Mouse (Mus musculus) naive thymus-derived CD4-positive, alpha-beta T cell, adult 2 months (primary cell): ENCODE data around the gene P4hb.
"Not testable (repeated sequence)": the region's sequence is repeated elsewhere in the genome, so short reads cannot be mapped to it uniquely, and the experiment has no call there.

Source experiments
- DNase-seq: peaks from one replicate; pipeline ENCODE4 v3.0.0-alpha.2; 2011; ENCODE audit warnings: low read depth

The P4hb gene

DNA sequence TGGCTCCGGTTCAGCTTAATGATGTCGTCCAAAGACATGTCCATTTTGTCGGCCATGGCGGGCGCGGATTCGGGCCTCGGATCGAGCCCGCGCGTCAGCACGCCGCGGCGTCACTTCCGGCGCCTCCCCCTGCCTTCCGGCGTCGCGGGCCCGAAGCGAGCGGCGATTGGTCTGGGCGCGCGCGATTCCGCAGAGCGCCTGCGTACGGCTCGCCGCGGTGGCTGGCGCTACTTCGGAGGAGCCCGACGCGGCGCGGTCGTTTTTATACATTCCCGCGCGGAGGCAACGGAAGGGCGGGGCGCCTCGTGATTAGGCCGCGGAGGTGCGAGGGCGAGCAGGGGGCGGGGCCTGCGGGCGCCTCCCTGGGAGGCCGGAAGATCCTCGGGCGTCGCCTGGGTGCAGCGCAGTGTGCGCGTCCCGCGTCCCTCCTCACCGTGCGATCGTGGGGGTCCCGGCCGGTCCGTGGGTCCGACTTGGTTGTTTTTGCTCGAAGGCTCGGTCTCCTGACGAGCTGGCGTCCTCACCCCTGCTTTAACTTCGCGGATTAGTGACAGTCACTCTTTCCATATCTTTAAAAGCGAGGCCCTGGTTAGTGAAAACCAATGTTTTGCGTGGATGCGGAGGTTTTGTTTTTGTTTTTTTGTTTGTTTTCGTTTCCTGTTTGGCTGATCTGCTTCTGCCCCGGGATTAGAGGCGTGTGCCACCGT is 25.4 kb upstream of the P4hb start, which contains the start of the genes Alyref and Anapc11:
Gene Alyref, minus strand, starts transcription at position 83 of the 707 bp plus-strand sequence.
Gene Anapc11, plus strand, starts transcription at position 139 of the 707 bp plus-strand sequence.
- peak; percentile 98 for DNase-seq

DNA sequence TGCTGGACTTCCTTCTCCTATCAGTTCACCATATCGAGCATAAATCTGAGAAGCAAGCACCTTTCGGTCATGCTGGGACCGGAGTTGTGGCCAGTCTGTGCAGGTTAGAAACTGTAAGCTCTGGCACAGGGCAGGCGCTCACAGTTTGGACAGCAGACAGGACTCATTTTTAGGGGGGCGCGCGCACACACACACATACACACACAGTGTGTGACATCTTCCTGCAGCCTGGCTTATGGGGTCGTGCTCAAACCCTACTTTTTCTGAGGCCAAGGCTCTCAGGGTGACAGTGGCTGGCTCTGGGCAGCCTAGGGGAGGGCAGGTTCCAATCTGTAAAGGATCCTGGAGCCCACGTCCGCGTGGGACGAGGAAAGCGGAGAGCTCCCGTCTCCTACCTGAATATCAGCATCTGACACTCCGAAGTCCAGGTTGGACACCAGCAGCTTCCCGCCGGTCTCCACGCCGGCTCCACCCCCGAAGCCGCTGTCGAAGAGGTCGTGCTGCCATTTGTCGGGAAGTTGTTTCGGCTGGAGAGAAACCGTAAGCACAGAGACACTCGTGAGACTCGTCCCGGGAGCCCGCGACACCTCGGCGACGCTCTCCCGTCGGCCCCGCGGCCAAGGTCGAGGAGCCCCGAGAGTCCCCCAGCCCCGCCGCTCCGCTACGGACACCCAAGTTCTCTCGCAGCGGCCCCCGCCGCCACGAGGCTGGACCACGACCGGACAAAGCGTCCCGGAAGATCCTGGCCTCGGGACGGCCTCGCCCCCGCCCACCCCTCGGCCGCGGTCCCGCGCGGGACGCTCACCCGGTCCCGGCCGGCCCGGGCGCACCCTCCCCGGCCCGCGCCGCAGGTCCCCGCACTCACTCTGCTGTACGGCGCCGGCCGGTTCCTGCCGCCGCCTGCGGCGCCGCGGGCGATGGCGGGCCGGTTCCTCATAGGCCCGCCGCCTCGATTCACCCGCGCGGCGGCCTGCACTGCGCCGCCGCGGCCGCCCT is 24.5 kb upstream of the P4hb start:
- peak; percentile 49 for DNase-seq

DNA sequence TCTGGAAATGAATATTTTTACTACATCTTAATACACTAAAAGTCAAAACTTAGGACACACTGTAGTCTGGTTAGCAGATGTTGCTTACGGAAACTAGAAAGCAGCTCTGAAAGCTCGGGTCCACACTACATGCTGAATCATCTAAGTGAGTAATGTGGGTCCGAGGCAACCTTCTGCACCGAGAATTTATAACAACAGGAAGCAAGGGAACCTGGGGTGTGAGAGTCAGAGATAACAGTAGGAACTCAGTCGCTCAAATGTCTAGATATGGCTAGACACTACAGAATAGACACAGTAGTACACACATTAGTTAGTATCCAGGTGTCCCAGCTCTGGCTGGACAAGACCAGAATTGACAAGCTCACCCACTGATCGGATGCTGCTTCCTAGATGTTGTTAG is 15.5 kb upstream of the P4hb start:
- no peak for DNase-seq

DNA sequence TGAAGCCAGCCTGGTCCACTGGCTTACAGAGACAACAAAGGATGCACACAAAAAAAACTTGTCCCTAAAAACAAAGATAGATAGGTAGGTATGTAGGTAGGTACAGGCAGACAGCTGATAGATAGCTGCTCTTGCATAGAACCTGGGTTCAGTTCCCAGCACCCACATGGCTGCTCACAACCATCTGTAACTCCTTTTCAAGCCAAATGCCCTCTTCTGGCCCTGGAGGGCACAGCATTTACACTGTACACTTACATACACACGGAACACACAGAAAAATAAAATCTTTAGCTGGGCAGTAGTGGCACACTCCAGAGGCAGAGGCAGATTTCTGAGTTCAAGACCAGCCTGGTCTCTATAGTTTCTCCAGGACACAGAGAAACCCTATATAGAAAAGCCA is 10.9 kb upstream of the P4hb start:
- no peak for DNase-seq

DNA sequence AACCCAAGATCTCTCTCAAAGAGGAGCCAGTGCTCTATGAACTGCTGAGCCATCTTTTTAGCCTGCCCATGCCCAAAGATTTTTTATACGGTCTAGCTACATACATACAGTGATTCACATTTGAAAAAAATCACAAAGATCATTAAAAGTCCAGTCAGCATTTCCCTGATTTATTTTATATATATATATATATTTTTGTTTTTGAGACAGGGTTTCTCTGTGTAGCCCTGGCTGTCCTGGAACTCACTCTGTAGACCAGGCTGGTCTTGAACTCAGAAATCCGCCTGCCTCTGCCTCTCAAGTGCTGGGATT is 9.9 kb upstream of the P4hb start:
- DNase-seq, result not testable (repeated sequence)

DNA sequence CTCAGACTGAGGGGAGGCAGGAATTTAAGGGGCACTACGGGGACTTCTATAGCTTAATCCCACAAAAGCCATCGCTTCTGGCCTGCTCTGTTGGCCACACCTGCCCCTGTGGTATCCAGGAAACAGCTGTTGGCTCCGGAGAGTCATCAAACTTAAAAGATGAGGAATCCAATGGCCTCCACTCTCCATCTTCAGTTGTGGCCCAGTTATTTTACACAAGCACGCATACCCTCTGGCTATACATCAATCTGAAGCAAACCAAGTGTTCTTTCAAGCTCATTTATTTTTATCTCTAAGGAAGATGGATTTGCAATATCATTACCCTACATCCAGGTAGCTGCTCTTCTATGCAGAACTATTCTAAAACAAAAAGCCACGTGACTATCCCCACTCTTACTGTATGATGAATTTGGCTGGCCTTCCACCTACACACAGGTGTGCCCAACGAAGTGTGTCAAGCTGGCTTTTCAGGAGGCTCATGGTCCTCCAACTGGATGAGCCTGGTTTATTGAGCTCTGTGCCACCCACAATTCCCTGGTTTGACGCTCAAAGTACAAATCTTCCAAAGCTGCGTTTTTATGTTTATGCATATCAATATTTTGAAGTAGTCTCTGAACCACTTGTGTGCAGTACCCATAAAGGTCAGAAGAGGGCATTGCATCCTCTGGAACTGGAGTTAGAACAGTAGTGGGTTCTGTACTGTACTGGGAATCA is 9.4 kb upstream of the P4hb start:
- peak; percentile 84 for DNase-seq

DNA sequence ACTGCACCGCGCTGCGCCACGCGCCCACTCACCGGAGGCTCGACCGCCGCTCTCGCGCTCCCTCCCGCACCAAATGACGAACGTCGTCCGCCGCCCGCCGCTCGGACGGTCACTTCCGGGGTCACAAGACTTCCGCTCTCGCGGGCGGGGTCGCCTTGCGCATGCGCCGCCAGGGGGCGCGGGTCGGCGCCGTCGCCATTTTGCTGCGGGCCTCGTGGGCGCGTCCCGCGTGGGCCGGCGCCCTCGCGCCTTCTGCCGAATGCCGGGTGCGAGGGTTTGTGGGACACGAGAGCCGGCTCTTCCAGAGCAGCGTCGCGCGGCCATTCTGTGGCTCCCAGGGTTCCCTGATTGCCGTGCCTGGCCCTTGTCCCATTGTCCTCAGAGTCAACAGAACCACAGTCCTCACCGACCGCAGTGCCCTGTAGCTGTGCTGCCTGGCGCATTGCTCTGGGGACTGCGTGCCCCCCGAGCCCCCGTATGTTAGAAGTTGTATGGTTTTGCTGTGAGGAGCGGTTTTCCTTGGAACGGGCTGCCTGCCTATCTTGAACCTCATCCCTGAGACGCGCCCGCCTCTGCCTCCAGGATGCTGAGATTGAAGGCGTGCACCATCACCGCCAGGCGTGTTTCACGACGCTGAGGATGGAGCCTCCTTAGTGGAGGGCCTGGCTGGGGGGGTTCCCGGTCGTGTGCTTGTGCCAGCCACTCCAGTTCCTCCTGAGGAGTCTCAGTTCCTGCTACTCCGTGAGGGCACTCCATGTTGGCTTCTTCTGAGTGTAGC is 8.6 kb upstream of the P4hb start, which contains the start of gene Arhgdia:
Gene Arhgdia, minus strand, starts transcription at position 135 of the 778 bp plus-strand sequence.
- DNase-seq, result peak; percentile 93

DNA sequence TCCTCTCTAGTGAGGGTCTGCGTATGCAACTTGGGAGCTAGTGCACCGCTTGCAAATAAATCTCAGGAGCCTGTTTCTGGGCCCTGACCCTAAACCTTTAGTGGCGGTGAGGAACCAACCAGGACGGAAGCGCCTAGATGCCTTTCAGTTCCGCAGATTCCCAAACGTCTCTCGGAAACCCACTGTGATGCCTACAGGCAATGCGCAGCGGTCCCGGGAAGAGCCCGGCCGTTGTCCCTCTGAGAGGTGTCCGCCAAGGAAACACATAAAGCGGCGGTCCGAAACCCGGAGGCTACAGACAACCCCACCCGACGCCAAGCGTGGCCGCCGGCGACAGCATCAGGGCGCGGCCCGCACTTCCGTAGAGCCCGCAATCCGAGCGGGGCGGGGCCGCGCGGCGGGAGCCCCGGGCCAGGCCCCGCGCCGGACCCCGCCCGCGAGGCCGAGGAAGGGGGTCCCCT is 7.8 kb upstream of the P4hb start:
- peak; percentile 59 for DNase-seq

DNA sequence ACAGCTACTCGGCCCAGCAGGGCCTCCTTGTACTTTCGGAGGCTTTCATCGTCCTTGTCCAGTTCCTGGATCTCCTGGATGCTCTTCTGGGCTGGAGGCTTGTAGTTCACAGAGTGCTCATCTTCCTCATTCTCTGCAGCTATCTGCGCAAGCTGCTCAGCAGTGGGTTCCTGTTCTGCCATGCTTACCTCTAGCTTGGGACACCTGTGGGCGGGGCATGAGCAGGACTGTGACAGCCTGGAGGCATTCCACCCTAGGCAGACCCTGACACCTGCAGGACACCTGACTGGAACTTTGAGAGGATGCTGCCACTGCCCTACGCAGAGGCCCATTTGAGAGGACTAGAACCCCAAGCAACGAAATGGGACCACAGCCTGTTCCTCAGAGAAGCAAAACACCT is 7.1 kb upstream of the P4hb start:
- no peak for DNase-seq

DNA sequence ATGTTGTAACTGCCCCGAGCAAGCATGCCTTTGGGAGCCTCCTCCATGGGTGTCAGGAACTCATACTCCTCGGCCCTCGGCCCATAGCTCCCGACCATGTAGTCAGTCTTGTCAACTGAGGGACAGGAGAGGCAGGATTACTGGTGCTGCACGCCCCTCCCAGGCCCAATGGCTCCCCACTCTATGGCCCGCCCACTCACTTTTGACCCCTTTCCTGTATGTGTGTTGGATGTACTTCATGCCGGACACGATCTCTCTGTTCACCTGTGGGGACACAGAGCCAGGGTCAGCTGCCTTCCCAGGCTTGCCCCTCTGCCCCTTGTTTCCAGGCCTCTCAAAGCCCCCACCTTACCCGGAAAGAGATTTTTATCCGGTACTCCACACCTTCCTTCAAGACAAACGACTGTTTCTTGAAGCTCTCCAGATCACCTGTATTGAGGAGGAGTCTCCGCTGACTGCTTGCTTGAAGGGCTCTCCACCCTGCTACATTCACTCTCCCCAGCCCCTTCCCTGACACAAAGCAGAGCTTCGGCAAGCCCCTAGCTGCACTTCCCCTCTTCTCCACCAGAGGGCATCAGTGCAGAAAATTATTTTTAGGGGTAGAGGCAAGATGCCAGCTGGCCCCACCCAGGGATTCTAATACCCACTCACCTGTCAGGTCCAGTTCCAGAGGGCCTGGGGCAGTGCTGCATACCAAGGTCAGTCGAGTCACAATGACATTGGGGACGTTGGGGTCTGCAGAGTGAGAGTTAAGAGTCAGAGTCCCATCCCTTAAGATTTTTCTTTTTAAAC is 6.5 kb upstream of the P4hb start:
- DNase-seq, result peak; percentile 89

DNA sequence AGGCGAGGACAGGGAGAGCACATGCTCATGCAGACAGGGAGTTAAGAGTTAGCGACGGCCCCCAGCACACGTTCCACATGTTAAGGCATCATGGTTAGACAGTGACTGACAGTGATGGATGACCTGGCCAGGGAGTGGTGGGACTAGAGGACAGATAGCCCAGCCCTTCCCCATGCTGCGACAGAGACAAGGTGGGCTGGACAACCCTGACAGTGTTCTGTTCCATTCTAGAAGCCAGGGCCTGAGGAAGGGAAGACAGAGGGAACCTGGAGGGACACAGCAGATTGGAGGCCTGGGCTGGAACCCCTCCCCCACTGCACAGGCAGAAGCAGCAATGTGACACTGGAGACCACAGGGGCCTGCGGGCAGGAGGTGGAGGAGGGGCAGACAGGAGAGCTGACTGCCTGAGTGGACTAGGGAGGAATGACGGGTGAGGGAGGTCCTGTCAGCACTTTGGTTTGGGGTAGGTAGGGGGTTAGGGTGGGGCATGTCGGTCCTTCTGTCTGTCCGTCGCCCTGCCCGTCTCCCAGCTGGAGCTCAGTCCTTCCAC is 5.7 kb upstream of the P4hb start:
- no peak for DNase-seq

DNA sequence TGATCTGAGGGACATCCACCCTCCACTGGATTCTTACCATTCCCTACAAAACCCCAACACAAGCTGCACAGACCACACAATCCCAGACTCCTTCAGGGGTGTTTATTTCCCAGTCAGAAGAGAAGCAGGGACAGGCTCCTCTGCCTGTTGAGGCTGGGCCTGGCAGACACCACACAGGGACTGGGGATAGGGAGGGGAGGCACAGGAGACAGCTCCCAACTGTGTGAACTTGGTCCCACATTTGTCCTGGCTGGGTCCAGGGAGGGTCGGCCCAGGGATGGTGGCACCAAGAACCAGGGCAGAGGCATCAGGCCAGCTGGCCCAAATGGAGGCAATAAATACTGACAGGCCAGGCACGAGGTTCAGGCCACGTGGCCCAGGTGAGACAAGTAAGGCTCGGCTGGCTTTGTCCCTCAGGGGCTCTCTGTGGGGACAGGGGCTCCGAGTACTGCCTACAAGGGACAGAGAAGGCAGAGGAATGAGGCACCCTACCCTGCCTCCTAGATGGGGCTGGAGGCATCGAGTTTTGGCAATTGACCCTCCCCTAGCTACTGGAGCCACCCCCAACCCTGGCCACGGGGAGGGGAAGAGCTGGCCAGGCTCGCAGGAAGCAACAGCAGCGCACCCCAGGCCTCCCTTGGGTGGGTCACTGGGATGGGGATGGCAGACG is 5.1 kb upstream of the P4hb start:
- peak; percentile 27 for DNase-seq

DNA sequence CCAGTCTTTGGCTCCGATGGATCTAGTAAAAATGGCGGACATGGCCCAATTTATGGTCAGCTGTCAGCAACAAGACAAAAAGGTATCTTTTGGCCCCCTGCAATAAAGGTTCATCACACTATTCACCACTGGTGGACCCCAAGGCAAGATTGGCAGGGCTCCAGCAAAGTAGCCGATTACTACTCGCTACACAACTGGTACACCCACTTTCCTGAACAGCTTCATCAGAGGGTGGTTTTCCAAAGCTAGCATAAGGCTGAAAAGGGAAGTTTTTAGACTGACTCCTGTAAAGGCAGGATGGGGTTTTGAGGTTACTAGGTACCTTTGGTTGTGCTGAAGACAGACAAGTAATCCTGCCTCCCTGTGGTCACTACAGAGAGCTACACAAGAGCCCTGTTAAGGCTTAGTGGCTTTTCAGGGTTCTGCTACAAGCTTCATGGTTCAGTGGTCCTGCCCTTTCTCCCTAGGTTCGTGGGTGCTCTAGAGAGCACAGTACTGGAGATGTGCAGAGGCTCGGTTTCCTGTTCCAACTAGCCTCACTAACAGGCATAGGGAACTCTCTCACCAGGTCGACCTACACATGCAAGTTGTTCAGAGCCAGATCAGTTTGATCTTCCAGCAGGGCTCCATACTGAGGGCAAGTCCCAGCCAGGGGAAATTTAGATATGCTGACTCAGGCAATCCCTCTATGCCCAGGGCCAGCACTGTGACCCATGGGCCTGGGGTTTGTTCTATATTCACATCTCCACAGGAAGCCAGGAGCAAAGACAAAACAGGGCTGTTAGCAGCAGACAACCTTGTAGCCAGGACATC is 4.4 kb upstream of the P4hb start:
- DNase-seq, result peak; percentile 72

DNA sequence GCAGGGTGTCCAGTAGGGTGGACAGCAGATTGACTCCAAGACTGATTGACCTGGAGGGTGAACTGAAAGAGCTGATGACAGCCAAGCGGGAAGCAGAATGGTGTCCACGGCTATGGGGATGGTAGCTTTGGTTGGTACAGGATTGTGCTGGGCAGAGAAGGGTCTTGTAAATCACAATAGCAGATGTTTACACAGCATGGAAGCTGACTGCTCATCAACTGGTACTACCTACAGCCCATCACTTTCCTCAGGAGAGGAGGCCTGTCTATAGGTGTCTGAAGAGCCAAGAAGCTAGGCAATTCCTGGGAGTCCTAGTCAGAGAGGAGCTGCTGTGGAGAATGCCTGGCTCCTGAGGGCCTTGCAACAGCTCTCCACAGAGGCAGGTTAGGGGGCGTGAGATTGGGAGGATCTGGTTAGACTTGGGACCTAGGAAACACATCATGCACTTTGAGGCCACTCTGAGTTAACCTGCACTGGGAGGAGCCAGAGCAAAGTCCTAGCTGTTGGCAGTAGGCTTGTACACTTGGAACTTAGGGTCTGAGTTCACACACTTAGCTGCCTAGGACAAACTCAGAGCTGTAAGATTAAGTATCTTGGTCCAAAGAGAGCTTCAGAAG is 3.4 kb upstream of the P4hb start:
- peak; percentile 30 for DNase-seq

DNA sequence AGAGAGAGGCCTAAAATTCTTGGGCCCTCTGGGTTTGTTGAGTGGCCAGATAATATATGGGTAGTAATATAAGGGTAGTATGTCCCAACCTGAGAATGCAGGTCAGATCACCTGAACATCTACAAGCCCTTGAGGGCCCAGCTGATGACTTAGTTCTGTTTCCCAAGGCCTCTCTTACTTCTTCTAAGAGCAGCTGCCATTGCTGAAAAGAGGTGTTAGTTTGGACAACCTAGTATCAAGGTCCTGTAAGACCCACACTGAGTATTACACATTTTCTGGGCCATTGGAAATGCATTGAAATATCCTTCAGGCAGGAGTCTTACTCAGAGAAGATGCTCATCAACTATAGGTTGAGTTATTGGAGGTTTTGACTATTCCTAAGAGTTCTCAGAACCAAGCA is 2.9 kb upstream of the P4hb start:
- DNase-seq, result no peak

DNA sequence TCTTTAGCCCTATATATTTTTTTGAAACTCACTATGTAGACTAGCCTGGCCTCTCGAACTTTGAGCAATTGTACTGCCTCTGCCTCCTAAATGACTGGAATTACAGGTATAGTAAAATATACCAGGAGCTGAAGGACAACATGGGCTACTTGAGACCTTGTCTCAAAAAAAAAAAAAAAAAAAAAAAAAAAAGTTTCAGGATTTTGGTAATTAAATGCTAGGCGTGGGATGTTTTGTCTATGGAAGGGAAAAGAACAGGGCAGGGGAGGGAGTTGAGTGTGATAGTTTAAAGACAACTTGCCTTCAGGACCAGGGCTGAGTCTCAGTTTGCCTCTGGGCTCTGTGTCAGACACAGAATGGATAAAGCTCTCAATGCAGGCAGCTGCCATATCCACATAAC is 2.0 kb upstream of the P4hb start:
- no peak for DNase-seq

DNA sequence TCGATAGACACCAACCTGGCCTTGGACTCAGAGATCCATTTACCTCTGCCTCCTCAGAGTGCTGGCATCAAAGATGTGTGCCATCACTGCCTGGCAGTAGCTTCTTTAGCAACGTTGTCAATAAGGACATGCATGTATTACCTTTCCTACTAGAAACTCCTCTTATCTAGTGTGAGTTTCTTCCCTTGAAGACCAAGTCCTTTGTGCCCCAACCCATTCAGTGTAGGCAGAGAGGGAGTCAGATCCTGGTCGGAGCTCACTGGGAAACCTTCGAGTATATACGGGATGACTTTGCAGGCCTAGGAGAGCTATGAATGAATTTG is 1.2 kb upstream of the P4hb start:
- DNase-seq, result no peak

DNA sequence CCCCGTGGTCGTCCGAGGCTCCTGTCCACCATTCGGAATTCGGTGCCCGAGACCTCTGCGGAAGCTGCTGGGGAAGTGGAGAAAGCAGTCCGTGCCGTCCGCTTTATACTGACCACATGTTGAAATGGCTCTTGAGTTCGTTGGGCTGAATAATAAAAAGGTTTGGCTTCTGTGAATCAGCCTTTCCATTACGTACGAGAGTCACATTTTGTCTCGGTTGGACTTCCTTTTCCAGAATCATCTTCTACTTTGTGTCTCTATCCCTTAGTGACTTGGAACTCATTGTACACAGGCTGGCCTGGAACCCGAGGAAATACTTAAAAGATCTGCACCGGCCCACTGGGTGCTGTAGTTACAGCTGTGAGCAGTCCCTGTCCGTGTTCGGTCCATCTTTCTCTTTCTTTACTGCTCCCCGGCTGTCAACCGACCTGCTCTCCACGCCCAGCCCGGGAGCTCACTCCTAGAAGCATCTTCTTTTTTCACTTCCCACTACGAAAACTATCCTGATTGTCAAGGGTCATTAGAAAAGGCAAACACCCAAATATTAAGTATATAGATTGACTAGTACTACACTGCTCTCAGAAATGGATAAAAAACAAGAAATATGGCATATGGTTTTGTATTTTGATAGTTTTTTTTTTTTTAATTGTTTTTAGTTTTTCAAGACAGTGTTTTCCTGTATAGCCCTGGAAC is 678 bp upstream of the P4hb start:
- DNase-seq, result peak; percentile 90
